Mouse (Mus musculus): Measurements from ENCODE around the gene Tsx. TPM values are rescaled to one million over a fixed set of nuclear protein-coding genes. Genes with fewer than 3 reads are reported as not detected.
"Not testable (repeated sequence)": the region's sequence is repeated elsewhere in the genome, so short reads cannot be mapped to it uniquely, and the experiment has no call there.

Gene Tsx
- polyA plus RNA-seq, 1 experiment from 2014 or later: not detected

DNA sequence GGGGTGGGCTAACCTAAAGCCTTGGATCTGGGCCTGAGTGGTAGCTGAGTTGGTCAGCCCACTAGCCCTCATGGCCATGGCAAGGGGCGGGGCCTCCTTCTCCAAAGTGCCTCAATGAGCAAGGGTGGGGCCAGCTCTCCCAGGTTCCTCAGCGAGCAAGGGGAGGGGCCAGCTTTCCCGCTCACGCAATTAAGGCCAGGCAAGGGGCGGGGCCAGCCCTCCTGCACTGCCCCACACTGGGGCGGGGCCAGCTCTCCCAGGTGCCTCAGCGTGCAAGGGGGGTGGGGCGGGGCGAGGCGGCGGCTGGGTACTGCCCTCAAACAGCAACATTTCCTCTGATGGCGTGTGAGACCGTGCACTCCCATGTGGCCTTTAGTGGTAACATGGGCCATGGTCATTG is 9.2 kb upstream of the Tsx start:
- H3K4me2 ChIP-seq: no peak overlapping the region
- peaks cover 24% of the 10 kb centered on the region for H3K27me3 ChIP-seq (replicated peaks; ENCODE audit: control insufficient read depth, insufficient read depth, low read length)
- H3K9me3 ChIP-seq (ENCODE audit: control insufficient read depth, low read length): no peaks in the 10 kb centered on the region
- H3K9ac ChIP-seq (ENCODE audit: low read depth, low read length): no peak overlapping the region
- 44% methylated on average over 13 of the region's 13 CpGs for WGBS
- no peaks in the 10 kb centered on the region for H3K4me1 ChIP-seq (replicated peaks; ENCODE audit: control insufficient read depth, insufficient read depth, low read length)
- DNase-seq (ENCODE audit: low spot score) (peak; percentile 34), ATAC-seq (replicated peaks; ENCODE audit: low FRiP score) (peak; percentile 77)
- H3K4me3 ChIP-seq (ENCODE audit: low read depth, low read length): no peak overlapping the region
- no peak overlapping the region for H3K27ac ChIP-seq (ENCODE audit: low read depth, low read length)
- no peaks in the 10 kb centered on the region for H3K36me3 ChIP-seq (ENCODE audit: control insufficient read depth, insufficient read depth, low read length)

DNA sequence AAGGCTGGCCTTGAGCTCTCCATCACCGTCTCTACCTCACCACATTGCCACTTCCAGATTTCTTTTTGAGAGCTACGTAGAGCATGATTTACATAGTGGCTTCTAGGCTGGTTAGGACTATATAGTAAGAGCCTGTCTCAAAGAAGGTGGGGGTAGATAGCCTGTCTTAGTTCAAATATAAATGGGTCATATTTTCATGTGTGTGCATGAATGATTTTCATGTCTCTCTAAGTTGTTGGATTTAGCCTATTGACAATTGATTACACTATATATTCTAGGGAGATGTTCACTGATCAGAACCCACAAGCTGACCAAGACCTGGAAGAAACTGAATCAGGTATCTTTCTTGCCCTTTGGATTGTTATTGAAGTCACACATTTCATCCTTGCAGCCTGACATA is 7.4 kb downstream of the Tsx start, which contains the start of gene Gm26992:
Gm26992 (plus strand) TSS at position 301 of the 400 bp plus-strand sequence.
- 76% methylated on average over 2 of the region's 2 CpGs for WGBS
- Histone ChIP-seq H3K27ac (ENCODE audit: low read depth, low read length) (no peak within 1 kb of the TSS), H3K9me3 (ENCODE audit: control insufficient read depth, low read length) (no peaks in the 10 kb centered on the region), H3K9ac (ENCODE audit: low read depth, low read length) (no peak within 1 kb of the TSS), H3K4me3 (ENCODE audit: low read depth, low read length) (no peak within 1 kb of the TSS), H3K4me1 (replicated peaks; ENCODE audit: control insufficient read depth, insufficient read depth, low read length) (no peaks in the 10 kb centered on the region), H3K36me3 (ENCODE audit: control insufficient read depth, insufficient read depth, low read length) (no peaks in the 10 kb centered on the region), H3K4me2 (no peak within 1 kb of the TSS), H3K27me3 (replicated peaks; ENCODE audit: control insufficient read depth, insufficient read depth, low read length) (peaks cover 26% of the 10 kb centered on the region)
- no peak for DNase-seq (ENCODE audit: low spot score)
- no peak for ATAC-seq (replicated peaks; ENCODE audit: low FRiP score)

DNA sequence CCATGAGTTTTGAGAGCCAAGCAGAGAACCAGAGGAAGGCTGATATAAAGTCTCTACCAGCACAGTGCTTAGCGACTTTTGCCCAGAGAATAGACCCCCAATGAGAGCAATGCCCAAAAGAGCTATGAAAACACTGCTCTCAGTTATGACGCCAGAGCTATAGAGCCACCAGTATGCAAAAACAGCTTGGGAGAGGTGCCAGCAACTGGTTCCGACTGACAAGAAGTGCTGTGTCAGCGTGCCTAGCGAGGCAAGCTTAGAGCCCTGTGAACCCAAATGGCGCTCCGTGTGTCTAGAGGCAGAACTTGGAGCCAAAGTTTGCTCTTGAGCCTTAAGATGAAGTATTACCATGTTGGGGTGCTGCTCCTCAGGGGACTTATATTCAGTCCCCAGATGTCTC is 13.4 kb downstream of the Tsx start:
- H3K4me1 ChIP-seq (replicated peaks; ENCODE audit: control insufficient read depth, insufficient read depth, low read length): no peaks in the 10 kb centered on the region
- no peak overlapping the region for H3K4me3 ChIP-seq (ENCODE audit: low read depth, low read length)
- no peaks in the 10 kb centered on the region for H3K36me3 ChIP-seq (ENCODE audit: control insufficient read depth, insufficient read depth, low read length)
- no peak overlapping the region for H3K4me2 ChIP-seq
- H3K9me3 ChIP-seq (ENCODE audit: control insufficient read depth, low read length): no peaks in the 10 kb centered on the region
- ATAC-seq (replicated peaks; ENCODE audit: low FRiP score) (no peak), DNase-seq (ENCODE audit: low spot score) (no peak)
- WGBS: 70% methylated on average over 7 of the region's 7 CpGs
- H3K9ac ChIP-seq (ENCODE audit: low read depth, low read length): no peak overlapping the region
- peaks cover 15% of the 10 kb centered on the region for H3K27me3 ChIP-seq (replicated peaks; ENCODE audit: control insufficient read depth, insufficient read depth, low read length)
- H3K27ac ChIP-seq (ENCODE audit: low read depth, low read length): no peak overlapping the region

DNA sequence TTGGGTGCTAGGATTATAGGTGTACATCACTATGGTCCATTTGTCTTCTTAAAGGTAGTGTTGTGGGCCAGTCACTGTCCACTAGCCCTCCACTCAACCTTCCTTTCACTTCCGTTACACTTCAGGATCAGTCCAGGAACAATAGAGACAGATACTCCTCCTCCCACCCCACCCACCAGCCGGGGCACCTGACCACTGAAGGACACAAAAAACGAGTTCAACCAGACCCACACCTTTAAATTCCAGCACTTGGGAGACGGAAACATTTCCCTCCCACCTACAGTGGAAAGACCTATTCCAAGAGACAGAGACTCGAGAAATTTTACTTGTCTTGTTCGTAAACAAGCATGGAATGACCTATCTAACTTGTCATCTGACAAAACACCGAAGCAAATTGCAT is 18.0 kb downstream of the Tsx start:
- H3K36me3 ChIP-seq (ENCODE audit: control insufficient read depth, insufficient read depth, low read length): no peaks in the 10 kb centered on the region
- WGBS: 73% methylated on average over 7 of the region's 7 CpGs
- no peak overlapping the region for H3K4me3 ChIP-seq (ENCODE audit: low read depth, low read length)
- no peak overlapping the region for H3K4me2 ChIP-seq
- DNase-seq (ENCODE audit: low spot score) (no peak), ATAC-seq (replicated peaks; ENCODE audit: low FRiP score) (no peak)
- H3K27ac ChIP-seq (ENCODE audit: low read depth, low read length): no peak overlapping the region
- peaks cover 31% of the 10 kb centered on the region for H3K27me3 ChIP-seq (replicated peaks; ENCODE audit: control insufficient read depth, insufficient read depth, low read length)
- H3K9me3 ChIP-seq (ENCODE audit: control insufficient read depth, low read length): no peaks in the 10 kb centered on the region
- no peak overlapping the region for H3K9ac ChIP-seq (ENCODE audit: low read depth, low read length)
- no peaks in the 10 kb centered on the region for H3K4me1 ChIP-seq (replicated peaks; ENCODE audit: control insufficient read depth, insufficient read depth, low read length)

DNA sequence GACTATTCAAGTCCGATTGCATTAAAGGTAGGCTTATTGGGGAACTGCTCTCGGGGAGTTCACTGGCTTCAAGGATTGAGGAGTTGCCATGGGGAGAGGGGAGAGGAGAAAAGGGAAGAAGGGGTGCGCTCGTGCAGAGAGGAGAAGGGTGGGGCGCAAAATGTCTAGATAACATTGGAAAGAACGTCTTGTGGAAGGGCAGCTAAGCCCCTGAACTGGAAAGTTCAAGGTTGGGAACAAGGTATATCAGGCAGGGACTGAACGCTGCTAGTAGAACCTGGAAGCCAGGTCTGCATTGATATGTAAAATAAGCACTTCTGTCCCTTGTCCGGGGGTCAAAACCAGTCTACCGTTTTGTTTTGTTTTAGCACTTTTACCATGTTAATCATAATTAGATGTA is 23.8 kb downstream of the Tsx start:
- Histone ChIP-seq H3K4me1 (replicated peaks; ENCODE audit: control insufficient read depth, insufficient read depth, low read length) (no peaks in the 10 kb centered on the region), H3K9ac (ENCODE audit: low read depth, low read length) (no peak overlapping the region), H3K27me3 (replicated peaks; ENCODE audit: control insufficient read depth, insufficient read depth, low read length) (peaks cover 41% of the 10 kb centered on the region), H3K27ac (ENCODE audit: low read depth, low read length) (no peak overlapping the region), H3K4me3 (ENCODE audit: low read depth, low read length) (no peak overlapping the region), H3K4me2 (no peak overlapping the region), H3K9me3 (ENCODE audit: control insufficient read depth, low read length) (no peaks in the 10 kb centered on the region), H3K36me3 (ENCODE audit: control insufficient read depth, insufficient read depth, low read length) (no peaks in the 10 kb centered on the region)
- DNase-seq (ENCODE audit: low spot score) (no peak), ATAC-seq (replicated peaks; ENCODE audit: low FRiP score) (no peak)
- WGBS: 22% methylated on average over 9 of the region's 9 CpGs

DNA sequence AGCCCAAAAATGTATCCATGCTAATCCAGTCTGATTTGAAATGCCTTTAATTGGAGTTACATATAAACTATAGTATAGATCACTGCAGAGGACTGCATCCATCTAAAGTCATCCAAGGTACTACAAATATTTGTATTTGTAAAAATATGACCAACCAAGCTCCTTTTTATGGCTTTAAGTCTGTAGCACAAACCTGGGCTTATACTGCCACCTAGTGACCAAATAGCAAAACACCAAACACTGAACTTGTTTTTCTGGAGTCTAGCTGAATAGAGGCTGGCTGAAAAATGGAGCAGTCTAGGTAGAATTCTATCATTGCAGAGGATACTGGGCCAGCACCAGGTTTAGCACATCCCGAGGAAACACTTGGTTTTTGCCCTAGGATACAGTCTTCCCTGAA is 26.5 kb downstream of the Tsx start:
- 5% methylated on average over 1 of the region's 1 CpGs for WGBS
- no peak overlapping the region for H3K4me3 ChIP-seq (ENCODE audit: low read depth, low read length)
- no peaks in the 10 kb centered on the region for H3K36me3 ChIP-seq (ENCODE audit: control insufficient read depth, insufficient read depth, low read length)
- H3K4me1 ChIP-seq (replicated peaks; ENCODE audit: control insufficient read depth, insufficient read depth, low read length): no peaks in the 10 kb centered on the region
- no peak overlapping the region for H3K4me2 ChIP-seq
- H3K9ac ChIP-seq (ENCODE audit: low read depth, low read length): no peak overlapping the region
- H3K9me3 ChIP-seq (ENCODE audit: control insufficient read depth, low read length): no peaks in the 10 kb centered on the region
- H3K27me3 ChIP-seq (replicated peaks; ENCODE audit: control insufficient read depth, insufficient read depth, low read length): peaks cover 37% of the 10 kb centered on the region
- DNase-seq (ENCODE audit: low spot score) (no peak), ATAC-seq (replicated peaks; ENCODE audit: low FRiP score) (no peak)
- H3K27ac ChIP-seq (ENCODE audit: low read depth, low read length): no peak overlapping the region

DNA sequence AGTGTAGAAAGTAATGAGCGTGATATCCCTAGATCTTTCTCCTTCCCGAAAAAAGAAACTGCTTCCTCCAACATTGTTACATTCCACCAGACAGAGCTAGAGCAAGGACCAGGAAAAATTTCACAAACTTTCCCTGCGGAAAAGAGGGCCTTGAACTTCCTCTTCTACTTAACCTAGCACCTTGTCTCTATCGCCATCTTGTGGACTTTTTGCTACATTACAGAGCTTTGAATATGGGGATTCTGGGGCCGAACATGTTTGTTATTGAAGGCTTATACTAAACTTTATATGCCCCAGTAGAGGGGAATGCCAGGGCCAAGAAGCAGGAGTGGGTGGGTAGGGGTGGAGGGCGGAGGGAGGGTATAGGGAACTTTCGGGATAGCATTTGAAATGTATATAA is 29.5 kb downstream of the Tsx start:
- H3K36me3 ChIP-seq (ENCODE audit: control insufficient read depth, insufficient read depth, low read length): no peaks in the 10 kb centered on the region
- no peaks in the 10 kb centered on the region for H3K4me1 ChIP-seq (replicated peaks; ENCODE audit: control insufficient read depth, insufficient read depth, low read length)
- H3K9ac ChIP-seq (ENCODE audit: low read depth, low read length): no peak overlapping the region
- H3K4me3 ChIP-seq (ENCODE audit: low read depth, low read length): no peak overlapping the region
- ATAC-seq (replicated peaks; ENCODE audit: low FRiP score) (no peak), DNase-seq (ENCODE audit: low spot score) (no peak)
- no peak overlapping the region for H3K4me2 ChIP-seq
- no peak overlapping the region for H3K27ac ChIP-seq (ENCODE audit: low read depth, low read length)
- 29% methylated on average over 7 of the region's 7 CpGs for WGBS
- peaks cover 36% of the 10 kb centered on the region for H3K27me3 ChIP-seq (replicated peaks; ENCODE audit: control insufficient read depth, insufficient read depth, low read length)
- H3K9me3 ChIP-seq (ENCODE audit: control insufficient read depth, low read length): no peaks in the 10 kb centered on the region

DNA sequence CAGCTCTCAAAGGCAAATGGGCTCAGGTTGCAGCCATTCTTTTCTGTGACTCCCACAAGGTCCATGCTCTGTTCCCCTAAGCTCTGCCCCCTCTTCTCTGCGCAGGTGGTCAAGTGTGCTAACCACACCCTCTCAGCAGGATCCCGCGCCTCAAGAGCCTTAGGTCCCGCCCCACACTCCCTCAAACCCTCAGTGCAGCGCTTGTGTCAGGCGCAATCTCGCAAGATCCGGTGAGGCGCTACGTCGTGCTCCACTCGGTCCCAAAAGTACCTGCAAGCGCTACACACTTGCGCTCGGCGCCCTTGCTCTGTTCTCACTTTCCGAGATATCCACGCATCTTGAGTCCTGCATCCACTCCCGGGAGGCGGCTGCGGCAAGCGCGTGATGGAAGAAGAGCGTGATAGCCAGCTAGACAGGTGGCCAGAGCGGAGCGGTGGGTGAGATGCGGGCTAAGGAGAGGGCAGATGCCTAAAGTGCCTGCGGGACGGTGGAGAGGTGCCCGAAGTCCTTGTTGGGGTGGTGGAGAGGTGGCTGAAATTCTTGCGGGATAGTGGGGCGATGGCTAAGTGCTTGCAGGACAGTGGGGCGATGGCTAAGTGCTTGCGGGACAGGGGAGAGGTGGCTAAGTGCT is 33.4 kb downstream of the Tsx start:
- no peaks in the 10 kb centered on the region for H3K36me3 ChIP-seq (ENCODE audit: control insufficient read depth, insufficient read depth, low read length)
- ATAC-seq (replicated peaks; ENCODE audit: low FRiP score) (peak; percentile 80), DNase-seq (ENCODE audit: low spot score) (peak; percentile 48)
- H3K9ac ChIP-seq (ENCODE audit: low read depth, low read length): peak overlapping the region; percentile 50
- no peaks in the 10 kb centered on the region for H3K9me3 ChIP-seq (ENCODE audit: control insufficient read depth, low read length)
- H3K27me3 ChIP-seq (replicated peaks; ENCODE audit: control insufficient read depth, insufficient read depth, low read length): peaks cover 28% of the 10 kb centered on the region
- 8% methylated on average over 34 of the region's 34 CpGs for WGBS
- H3K4me2 ChIP-seq: peak overlapping the region; percentile 75
- H3K4me3 ChIP-seq (ENCODE audit: low read depth, low read length): peak overlapping the region; percentile 51
- H3K27ac ChIP-seq (ENCODE audit: low read depth, low read length): no peak overlapping the region
- H3K4me1 ChIP-seq (replicated peaks; ENCODE audit: control insufficient read depth, insufficient read depth, low read length): no peaks in the 10 kb centered on the region

DNA sequence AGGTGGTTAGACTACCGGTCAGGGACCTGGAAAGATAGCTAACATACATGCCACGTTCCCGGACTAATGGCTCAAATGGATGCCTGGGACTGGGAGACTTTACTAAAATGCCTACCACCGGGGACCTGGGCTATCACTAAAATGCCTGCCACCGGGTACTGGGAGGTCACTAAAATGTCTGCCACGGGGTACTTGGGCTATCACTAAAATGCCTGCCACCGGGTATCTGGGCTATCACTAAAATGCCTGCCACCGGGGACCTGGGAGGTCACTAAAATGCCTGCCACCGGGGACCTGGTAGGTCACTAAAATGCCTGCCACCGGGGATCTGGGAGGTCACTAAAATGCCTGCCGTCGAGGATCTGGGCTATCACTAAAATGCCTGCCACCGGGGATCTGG is 34.2 kb downstream of the Tsx start:
- 38% methylated on average over 10 of the region's 13 CpGs for WGBS
- not testable (repeated sequence) for H3K9me3 ChIP-seq (ENCODE audit: control insufficient read depth, low read length); H3K27ac ChIP-seq (ENCODE audit: low read depth, low read length); H3K4me1 ChIP-seq (replicated peaks; ENCODE audit: control insufficient read depth, insufficient read depth, low read length); DNase-seq (ENCODE audit: low spot score); ATAC-seq (replicated peaks; ENCODE audit: low FRiP score); H3K36me3 ChIP-seq (ENCODE audit: control insufficient read depth, insufficient read depth, low read length)
- Histone ChIP-seq H3K4me3 (ENCODE audit: low read depth, low read length) (peak overlapping the region; percentile 51), H3K27me3 (replicated peaks; ENCODE audit: control insufficient read depth, insufficient read depth, low read length) (peaks cover 28% of the 10 kb centered on the region), H3K4me2 (peak overlapping the region; percentile 75), H3K9ac (ENCODE audit: low read depth, low read length) (peak overlapping the region; percentile 50; the same call in 1 of the 2 replicates)

Data from liver, embryonic 11.5 days (tissue).